Mouse (Mus musculus): ENCODE results near the gene Sms. TPM values are rescaled to one million over a fixed set of nuclear protein-coding genes. Genes with fewer than 3 reads are reported as not detected.

Sms gene
- polyA plus RNA-seq, 1 experiment from 2014 or later, result 108 TPM

- Histone ChIP-seq H3K4me3 (replicated peaks) (no peak overlapping the region), H3K27ac (no peak overlapping the region), H3K36me3 (no peaks in the 10 kb centered on the region), H3K4me1 (replicated peaks) (no peaks in the 10 kb centered on the region), H3K4me2 (replicated peaks) (no peak overlapping the region), H3K9ac (replicated peaks) (no peak overlapping the region), H3K9me3 (no peaks in the 10 kb centered on the region), H3K27me3 (no peaks in the 10 kb centered on the region)
- no peak for ATAC-seq
- 82% methylated on average over 2 of the region's 2 CpGs for WGBS
These were observed 9.2 kb downstream of the Sms start for GRCm38 (mm10) chrX:157482842-157483241.

- 89% methylated on average over 2 of the region's 2 CpGs for WGBS
- ATAC-seq, result no peak
- no peaks in the 10 kb centered on the region for H3K9me3 ChIP-seq
These were observed 10.2 kb downstream of the Sms start for GRCm38 (mm10) chrX:157481860-157482259.

GRCm38 (mm10) chrX:157477328-157477727 is 14.8 kb downstream of the Sms start:
- ATAC-seq, result no peak
- H3K27me3 ChIP-seq, result no peaks in the 10 kb centered on the region
- 74% methylated on average over 3 of the region's 3 CpGs for WGBS
- H3K27ac ChIP-seq, result no peak overlapping the region
- no peak overlapping the region for H3K9ac ChIP-seq (replicated peaks)
- H3K4me1 ChIP-seq (replicated peaks), result no peaks in the 10 kb centered on the region
- no peak overlapping the region for H3K4me3 ChIP-seq (replicated peaks)
- no peak overlapping the region for H3K4me2 ChIP-seq (replicated peaks)
- no peaks in the 10 kb centered on the region for H3K36me3 ChIP-seq
- H3K9me3 ChIP-seq, result no peaks in the 10 kb centered on the region

More at GRCm38 (mm10) chrX:157481860-157482259, 10.2 kb downstream of the Sms start:
- Histone ChIP-seq H3K36me3 (no peaks in the 10 kb centered on the region), H3K4me3 (replicated peaks) (no peak overlapping the region), H3K4me1 (replicated peaks) (no peaks in the 10 kb centered on the region), H3K27me3 (no peaks in the 10 kb centered on the region), H3K27ac (no peak overlapping the region), H3K9ac (replicated peaks) (no peak overlapping the region), H3K4me2 (replicated peaks) (no peak overlapping the region)

DNA sequence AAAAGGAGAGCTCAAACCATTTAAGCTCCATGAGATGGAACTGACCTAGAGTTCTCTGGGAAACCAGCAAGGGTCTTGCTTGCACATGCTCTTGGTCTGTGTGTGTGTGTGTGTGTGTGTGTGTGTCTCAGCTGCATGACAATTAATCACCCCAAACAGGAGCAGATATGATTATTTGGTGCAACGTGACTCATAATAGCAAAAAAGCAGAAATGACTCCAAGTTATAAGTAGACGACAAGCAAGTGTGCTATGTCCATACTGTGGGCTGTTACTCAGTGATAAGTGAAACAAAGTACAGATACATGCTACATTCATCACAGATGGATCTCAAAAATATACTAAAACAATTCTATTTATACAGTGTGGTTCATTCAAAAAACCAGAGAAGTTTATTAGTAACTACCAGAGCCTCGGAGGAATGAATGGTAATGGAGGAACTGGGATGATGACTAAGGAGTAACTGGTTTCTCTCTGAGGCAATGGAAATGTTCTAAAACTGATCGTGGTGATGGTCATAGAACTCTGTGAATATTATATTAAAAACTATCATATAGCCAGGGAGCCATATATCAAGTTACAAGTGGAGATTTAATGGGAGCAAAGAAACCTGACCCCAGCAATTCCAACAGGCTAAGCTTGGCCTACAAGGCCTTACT is 15.8 kb downstream of the Sms start:
- 97% methylated on average over 4 of the region's 4 CpGs for WGBS
- no peaks in the 10 kb centered on the region for H3K9me3 ChIP-seq
- H3K27ac ChIP-seq, result no peak overlapping the region
- no peak overlapping the region for H3K9ac ChIP-seq (replicated peaks)
- H3K27me3 ChIP-seq, result no peaks in the 10 kb centered on the region
- H3K4me2 ChIP-seq (replicated peaks), result no peak overlapping the region
- no peaks in the 10 kb centered on the region for H3K4me1 ChIP-seq (replicated peaks)
- no peak for ATAC-seq
- no peak overlapping the region for H3K4me3 ChIP-seq (replicated peaks)
- no peaks in the 10 kb centered on the region for H3K36me3 ChIP-seq

- Histone ChIP-seq H3K36me3 (no peaks in the 10 kb centered on the region), H3K27ac (no peak overlapping the region), H3K9me3 (no peaks in the 10 kb centered on the region), H3K27me3 (no peaks in the 10 kb centered on the region), H3K4me2 (replicated peaks) (no peak overlapping the region), H3K4me3 (replicated peaks) (no peak overlapping the region), H3K9ac (replicated peaks) (no peak overlapping the region), H3K4me1 (replicated peaks) (no peaks in the 10 kb centered on the region)
- no peak for ATAC-seq
- 84% methylated on average over 8 of the region's 8 CpGs for WGBS
These were observed 20.1 kb downstream of the Sms start for GRCm38 (mm10) chrX:157471711-157472660.

DNA sequence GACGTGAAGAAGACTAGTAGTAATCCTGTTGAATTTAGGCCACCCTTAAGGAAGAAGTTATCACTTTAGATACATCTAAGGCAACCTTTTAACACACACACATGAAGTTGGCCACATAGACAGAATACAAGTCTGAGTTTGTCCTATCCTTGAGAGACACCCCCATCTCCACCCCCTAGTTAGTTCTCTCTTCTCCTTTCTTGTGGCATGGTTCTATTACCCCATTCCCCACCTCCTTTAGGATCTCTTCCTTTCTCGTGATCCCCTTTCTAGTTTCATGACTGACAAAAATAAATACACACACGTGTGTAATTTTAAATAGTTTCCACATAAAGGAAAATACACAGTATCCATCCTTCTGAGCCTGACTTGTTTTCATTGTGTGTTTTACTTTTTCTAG is 23.3 kb downstream of the Sms start:
- Histone ChIP-seq H3K4me2 (replicated peaks) (no peak overlapping the region), H3K9ac (replicated peaks) (no peak overlapping the region), H3K4me1 (replicated peaks) (no peaks in the 10 kb centered on the region), H3K9me3 (no peaks in the 10 kb centered on the region), H3K4me3 (replicated peaks) (no peak overlapping the region), H3K27ac (no peak overlapping the region), H3K27me3 (no peaks in the 10 kb centered on the region), H3K36me3 (peaks cover 10% of the 10 kb centered on the region; the same call in 1 of the 2 replicates)
- WGBS, result 83% methylated on average over 3 of the region's 3 CpGs
- no peak for ATAC-seq

DNA sequence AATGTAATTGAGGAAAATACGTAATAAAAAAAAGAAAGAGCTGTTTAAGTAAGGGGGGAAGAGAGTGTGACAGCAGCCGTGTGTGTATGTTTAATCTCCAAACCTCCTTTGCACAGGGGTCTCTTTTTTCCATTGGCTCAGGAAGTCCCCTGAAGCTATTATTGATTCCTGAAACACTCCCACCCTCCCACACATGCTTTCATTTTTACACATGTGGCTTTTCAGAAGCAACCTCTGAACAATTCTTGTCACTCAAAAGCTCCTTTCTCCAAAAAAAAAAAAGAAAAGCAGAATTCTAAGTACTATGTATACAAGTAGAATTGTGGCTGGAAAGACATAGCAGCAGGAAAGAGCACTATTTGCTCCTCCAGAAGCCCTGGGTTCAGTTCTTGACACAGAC is 24.0 kb downstream of the Sms start:
- Histone ChIP-seq H3K36me3 (peaks cover 10% of the 10 kb centered on the region; the same call in 1 of the 2 replicates), H3K9me3 (no peaks in the 10 kb centered on the region), H3K4me3 (replicated peaks) (no peak overlapping the region), H3K9ac (replicated peaks) (no peak overlapping the region), H3K4me1 (replicated peaks) (no peaks in the 10 kb centered on the region), H3K4me2 (replicated peaks) (no peak overlapping the region), H3K27me3 (no peaks in the 10 kb centered on the region), H3K27ac (no peak overlapping the region)
- ATAC-seq, result no peak
- WGBS, result 71% methylated on average over 2 of the region's 2 CpGs

DNA sequence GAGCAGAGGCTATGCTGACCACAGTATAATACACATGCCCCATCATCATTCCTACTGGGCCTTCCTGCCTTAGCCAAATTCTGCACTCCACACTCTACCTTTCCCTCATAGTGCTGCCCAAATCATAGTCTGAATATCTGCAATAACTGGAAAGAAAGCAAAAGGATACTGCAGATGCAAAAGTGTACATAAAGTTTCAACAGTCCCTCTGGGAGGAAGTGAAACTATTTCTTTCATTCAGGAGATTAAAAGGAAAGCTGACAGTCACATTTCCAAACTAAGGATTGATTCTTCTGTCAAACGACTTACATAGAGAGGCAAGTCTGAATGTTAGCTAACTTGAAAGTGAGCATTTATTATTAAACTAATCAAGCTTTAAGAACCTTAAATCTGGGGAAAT is 26.1 kb downstream of the Sms start:
- H3K4me2 ChIP-seq (replicated peaks), result no peak overlapping the region
- no peak overlapping the region for H3K9ac ChIP-seq (replicated peaks)
- H3K36me3 ChIP-seq, result peaks cover 10% of the 10 kb centered on the region; the same call in 1 of the 2 replicates
- H3K4me3 ChIP-seq (replicated peaks), result no peak overlapping the region
- no peaks in the 10 kb centered on the region for H3K27me3 ChIP-seq
- no peak overlapping the region for H3K27ac ChIP-seq
- H3K9me3 ChIP-seq, result no peaks in the 10 kb centered on the region
- WGBS, result 79% methylated on average over 1 of the region's 1 CpGs
- ATAC-seq, result no peak
- H3K4me1 ChIP-seq (replicated peaks), result no peaks in the 10 kb centered on the region

GRCm38 (mm10) chrX:157462716-157463115 is 29.4 kb downstream of the Sms start:
- Histone ChIP-seq H3K4me1 (replicated peaks) (no peaks in the 10 kb centered on the region), H3K36me3 (peaks cover 15% of the 10 kb centered on the region), H3K9ac (replicated peaks) (no peak overlapping the region), H3K27ac (no peak overlapping the region), H3K27me3 (no peaks in the 10 kb centered on the region), H3K4me2 (replicated peaks) (no peak overlapping the region), H3K9me3 (no peaks in the 10 kb centered on the region), H3K4me3 (replicated peaks) (no peak overlapping the region)
- WGBS, result 70% methylated on average over 3 of the region's 3 CpGs
- no peak for ATAC-seq

GRCm38 (mm10) chrX:157454430-157454829 is 37.7 kb downstream of the Sms start:
- Histone ChIP-seq H3K9ac (replicated peaks) (no peak overlapping the region), H3K36me3 (peaks cover 5% of the 10 kb centered on the region; the same call in 1 of the 2 replicates), H3K27ac (no peak overlapping the region), H3K4me2 (replicated peaks) (no peak overlapping the region), H3K27me3 (no peaks in the 10 kb centered on the region), H3K4me3 (replicated peaks) (no peak overlapping the region), H3K9me3 (no peaks in the 10 kb centered on the region), H3K4me1 (replicated peaks) (no peaks in the 10 kb centered on the region)
- no peak for ATAC-seq
- 55% methylated on average over 1 of the region's 1 CpGs for WGBS

- H3K27me3 ChIP-seq, result no peaks in the 10 kb centered on the region
- no peak overlapping the region for H3K9ac ChIP-seq (replicated peaks)
- no peak overlapping the region for H3K4me3 ChIP-seq (replicated peaks)
- WGBS, result 81% methylated on average over 1 of the region's 1 CpGs
- no peak overlapping the region for H3K27ac ChIP-seq
- no peak overlapping the region for H3K4me2 ChIP-seq (replicated peaks)
- H3K4me1 ChIP-seq (replicated peaks), result no peaks in the 10 kb centered on the region
- H3K9me3 ChIP-seq, result no peaks in the 10 kb centered on the region
- H3K36me3 ChIP-seq, result no peaks in the 10 kb centered on the region
- ATAC-seq, result no peak
These were observed 43.1 kb downstream of the Sms start for GRCm38 (mm10) chrX:157449000-157449399.

DNA sequence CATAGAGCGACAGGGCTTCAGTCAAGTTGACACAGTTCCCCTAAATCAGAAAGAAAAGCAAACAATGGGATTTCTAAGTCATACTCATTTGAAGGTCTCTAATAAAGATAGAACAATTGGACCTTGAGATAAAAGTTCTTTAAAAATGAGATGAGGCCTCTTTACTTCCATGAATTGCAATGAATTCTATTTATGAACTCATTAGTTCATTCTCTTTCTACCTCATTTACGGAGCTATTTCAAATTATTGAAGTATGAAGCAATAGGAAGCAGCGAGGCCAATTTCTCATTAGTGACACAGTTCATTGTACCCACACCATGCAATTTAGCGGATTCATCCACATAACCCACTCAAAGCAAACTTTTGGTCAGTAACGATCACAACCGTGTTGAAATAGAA is 44.7 kb downstream of the Sms start:
- no peak overlapping the region for H3K27ac ChIP-seq
- H3K9me3 ChIP-seq, result no peaks in the 10 kb centered on the region
- H3K4me1 ChIP-seq (replicated peaks), result no peaks in the 10 kb centered on the region
- no peaks in the 10 kb centered on the region for H3K36me3 ChIP-seq
- H3K4me3 ChIP-seq (replicated peaks), result no peak overlapping the region
- ATAC-seq, result no peak
- no peak overlapping the region for H3K9ac ChIP-seq (replicated peaks)
- H3K27me3 ChIP-seq, result no peaks in the 10 kb centered on the region
- H3K4me2 ChIP-seq (replicated peaks), result no peak overlapping the region
- WGBS, result 71% methylated on average over 6 of the region's 6 CpGs
